Mouse (Mus musculus): Measurements from ENCODE around the gene Elmo2. TPM values are rescaled to one million over a fixed set of nuclear protein-coding genes. Genes with fewer than 3 reads are reported as not detected.

Gene Elmo2
- total RNA-seq, 2 experiments from 2014 or later, result 37.3 to 45.7 TPM

Other genes with a start within 250 kb of the Elmo2 start
- not detected for gene 1700025C18Rik, start 235.7 kb downstream of the Elmo2 start, total RNA-seq (2021)
- 1 to 10 TPM; 1.4 to 1.7 TPM for gene Cdh22, start 91.6 kb downstream of the Elmo2 start, total RNA-seq (2021)
- 10 to 100 TPM; 48.2 to 48.7 TPM for gene Slc35c2, start 38.6 kb downstream of the Elmo2 start, total RNA-seq (2021)
- under 1 TPM in 1 of 2 experiments, not detected in 1; 0.34 TPM for gene Zfp663, start 42.2 kb upstream of the Elmo2 start, total RNA-seq (2021)
- gene Zfp334, start 61.8 kb upstream of the Elmo2 start, total RNA-seq (2021), result 1 to 10 TPM; 8.9 to 9.1 TPM
- gene Ocstamp, start 73.9 kb upstream of the Elmo2 start, total RNA-seq (2021), result under 1 TPM; 0.08 to 0.45 TPM
- gene Slc13a3, start 146.8 kb upstream of the Elmo2 start, total RNA-seq (2021), result 10 to 100 TPM; 10.3 to 17.0 TPM
- gene Trp53rka, start 166.8 kb upstream of the Elmo2 start, total RNA-seq (2021), result 10 to 100 TPM; 18.1 to 19.1 TPM
- 1 to 10 TPM; 2.1 to 2.3 TPM for gene Slc2a10, start 177.3 kb upstream of the Elmo2 start, total RNA-seq (2021)